Mouse (Mus musculus) activated CD4-positive, CD25-positive, alpha-beta regulatory T cell (primary cell): ENCODE data around the gene Fbxo21. TPM values are rescaled to one million over a fixed set of nuclear protein-coding genes. Genes with fewer than 3 reads are reported as not detected.

Experiments used
- polyA plus RNA-seq, 2 experiments: library from polyadenylated mRNA; unstranded; fragments of 100-300 nt; shearing (Covaris generic); gene quantifications; one replicate each; pipeline ENCODE4 v1.2.1; 2017

Gene Fbxo21
- 10 to 100 TPM; 21.7 to 29.4 TPM for polyA plus RNA-seq

GRCm38 (mm10) chr5:117976657-117977500 lies at the start of gene Fbxo21:
TSS of gene Fbxo21 (plus strand) at chr5:117976730.

DNA sequence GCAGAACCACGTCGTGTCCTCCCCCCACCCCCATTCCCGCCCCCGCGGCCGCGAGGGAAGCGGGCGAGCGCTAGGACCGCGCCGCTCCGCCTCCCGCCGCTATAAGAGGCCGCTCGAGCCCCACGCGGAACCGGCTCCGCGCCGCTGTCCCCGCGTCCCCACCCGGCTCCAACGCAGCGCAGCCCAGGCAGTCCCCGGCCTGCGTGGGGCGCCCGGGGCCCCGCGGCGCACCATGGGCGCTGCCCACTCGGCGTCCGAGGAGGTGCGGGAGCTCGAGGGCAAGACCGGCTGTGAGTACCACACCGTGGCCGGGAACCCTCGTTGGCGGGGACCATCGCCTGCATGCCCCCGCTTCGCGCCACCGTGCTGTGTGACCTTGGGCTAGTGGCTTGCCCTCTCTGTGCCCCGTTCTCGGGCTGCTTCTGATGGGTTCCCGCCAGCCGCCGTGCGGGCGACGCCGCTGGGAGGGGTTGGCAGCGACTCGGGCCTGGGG lies 51.2 kb downstream of the Fbxo21 start, which contains the start of gene Tesc:
Gene Tesc (plus strand): TSS at position 46 of the 493 bp plus-strand sequence.

Other genes starting within 250 kb of the Fbxo21 start
- gene Nos1, start 195.7 kb upstream of the Fbxo21 start, polyA plus RNA-seq: under 1 TPM; 0.10 to 0.13 TPM
- 100 to 1,000 TPM in 1 of 2 experiments, 10 to 100 TPM in 1; 78.4 to 100 TPM for gene Tesc, start 51.0 kb downstream of the Fbxo21 start, polyA plus RNA-seq
- gene Fbxw8, start 178.7 kb downstream of the Fbxo21 start, polyA plus RNA-seq: 10 to 100 TPM; 11.9 to 25.6 TPM
- under 1 TPM in 1 of 2 experiments, not detected in 1; 0.37 TPM for gene Hrk, start 187.9 kb downstream of the Fbxo21 start, polyA plus RNA-seq